Mouse (Mus musculus): ENCODE data around the gene Erp44. TPM values are rescaled to one million over a fixed set of nuclear protein-coding genes. Genes with fewer than 3 reads are reported as not detected.

The Erp44 gene
- 46.0 and 49.2 TPM in 2 replicates for polyA plus RNA-seq (2015; fragmentation: Nextera tagmentation; extraction: Ambion mirVana)

DNA sequence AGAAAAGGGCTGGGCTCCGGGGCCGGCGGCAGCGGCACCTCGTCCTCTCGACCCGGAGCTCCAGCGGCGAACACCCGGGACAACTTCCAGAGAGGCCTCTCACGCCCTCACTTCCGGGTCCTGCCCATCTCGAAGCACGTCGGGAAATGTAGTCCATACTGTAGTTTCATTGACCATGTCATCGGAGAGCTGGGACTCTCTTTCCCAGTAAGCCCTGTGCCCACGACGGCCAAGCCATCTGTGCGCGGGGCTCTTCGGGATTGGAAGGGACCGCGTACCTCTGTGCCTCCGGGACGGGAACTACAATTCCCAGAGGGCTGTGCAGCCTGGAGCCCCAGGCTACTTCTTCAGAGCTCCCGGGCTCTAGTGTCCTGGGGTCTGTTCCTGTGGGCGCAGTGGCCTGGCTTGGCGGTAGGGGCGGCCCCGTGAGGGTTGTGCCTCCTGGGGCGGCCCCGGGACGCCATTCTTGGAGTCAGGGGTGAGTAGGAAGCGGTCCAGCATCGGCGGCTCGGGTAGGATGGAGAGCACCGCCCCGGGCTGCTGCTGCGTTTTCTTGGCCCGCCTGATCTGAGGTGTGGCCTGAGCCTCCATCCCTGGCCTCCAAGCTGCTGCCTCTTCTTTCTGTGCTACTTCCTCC lies at the start of gene Erp44, which contains the start of gene Invs:
TSS of gene Erp44 (minus strand) at position 61 of the 637 bp plus-strand sequence.
TSS of gene Invs (plus strand) at position 263 of the 637 bp plus-strand sequence.
- Histone ChIP-seq H3K9ac (peak within 1 kb of the TSS; percentile 92), H3K4me2 (peak within 1 kb of the TSS; percentile 86), H3K9me3 (replicated peaks) (no peaks in the 10 kb centered on the region), H3K27ac (replicated peaks) (peak within 1 kb of the TSS; percentile 73), H3K36me3 (replicated peaks) (no peaks in the 10 kb centered on the region), H3K27me3 (no peaks in the 10 kb centered on the region), H3K4me1 (replicated peaks) (peaks cover 18% of the 10 kb centered on the region), H3K4me3 (replicated peaks) (peak within 1 kb of the TSS; percentile 97)
- ATAC-seq (ENCODE audit: insufficient read depth) = peak; percentile 99
- WGBS (ENCODE audit: insufficient replicate concordance) = under 1% methylated on average over 41 of the region's 41 CpGs

DNA sequence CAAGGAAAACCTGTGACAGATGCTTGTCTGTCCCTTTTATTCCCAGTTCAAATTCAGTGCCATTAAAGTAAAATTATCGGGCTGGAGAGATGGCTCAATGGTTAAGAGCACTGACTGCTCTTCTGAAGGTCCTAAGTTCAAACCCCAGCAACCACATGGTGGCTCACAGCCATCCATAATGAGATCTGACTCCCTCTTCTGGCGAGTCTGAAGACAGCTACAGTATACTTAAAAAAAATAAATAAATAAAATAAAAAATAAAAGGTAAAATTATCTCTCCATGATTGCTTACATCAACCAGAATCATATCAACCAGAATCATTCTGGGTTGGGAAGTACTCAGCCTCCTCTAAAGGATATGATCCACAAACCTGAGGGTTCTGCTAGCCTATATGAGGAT lies 48.7 kb upstream of the Erp44 start:
- Histone ChIP-seq H3K9ac (no peak overlapping the region), H3K4me2 (no peak overlapping the region), H3K27ac (replicated peaks) (no peak overlapping the region), H3K4me1 (replicated peaks) (no peaks in the 10 kb centered on the region), H3K27me3 (no peaks in the 10 kb centered on the region), H3K4me3 (replicated peaks) (no peak overlapping the region), H3K9me3 (replicated peaks) (no peaks in the 10 kb centered on the region), H3K36me3 (replicated peaks) (no peaks in the 10 kb centered on the region)
- no peak for ATAC-seq (ENCODE audit: insufficient read depth)
- WGBS (ENCODE audit: insufficient replicate concordance) = 49% methylated on average over 2 of the region's 2 CpGs

DNA sequence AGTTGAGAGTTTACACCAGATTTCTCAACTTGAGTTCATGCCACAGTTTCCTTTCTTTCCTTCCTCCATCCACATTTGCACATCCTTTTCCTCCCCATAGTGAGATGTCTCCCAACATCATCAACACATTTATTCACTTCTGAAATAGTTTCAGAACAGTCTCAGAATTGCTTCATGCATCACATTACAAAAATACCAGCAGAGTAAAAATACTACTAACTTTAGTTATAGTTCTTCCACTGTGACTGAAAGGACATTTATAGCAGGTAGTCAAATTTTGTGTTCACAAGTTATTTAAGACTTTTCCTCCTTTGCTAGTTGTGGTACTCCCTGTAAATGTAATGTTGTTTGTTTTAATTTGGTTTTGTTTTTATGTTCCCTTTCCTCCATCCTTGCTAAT lies 47.8 kb upstream of the Erp44 start:
- H3K36me3 ChIP-seq (replicated peaks) = no peaks in the 10 kb centered on the region
- no peaks in the 10 kb centered on the region for H3K9me3 ChIP-seq (replicated peaks)
- H3K4me2 ChIP-seq = no peak overlapping the region
- no peaks in the 10 kb centered on the region for H3K27me3 ChIP-seq
- H3K27ac ChIP-seq (replicated peaks) = no peak overlapping the region
- ATAC-seq (ENCODE audit: insufficient read depth) = no peak
- H3K4me3 ChIP-seq (replicated peaks) = no peak overlapping the region
- no peaks in the 10 kb centered on the region for H3K4me1 ChIP-seq (replicated peaks)
- no peak overlapping the region for H3K9ac ChIP-seq

DNA sequence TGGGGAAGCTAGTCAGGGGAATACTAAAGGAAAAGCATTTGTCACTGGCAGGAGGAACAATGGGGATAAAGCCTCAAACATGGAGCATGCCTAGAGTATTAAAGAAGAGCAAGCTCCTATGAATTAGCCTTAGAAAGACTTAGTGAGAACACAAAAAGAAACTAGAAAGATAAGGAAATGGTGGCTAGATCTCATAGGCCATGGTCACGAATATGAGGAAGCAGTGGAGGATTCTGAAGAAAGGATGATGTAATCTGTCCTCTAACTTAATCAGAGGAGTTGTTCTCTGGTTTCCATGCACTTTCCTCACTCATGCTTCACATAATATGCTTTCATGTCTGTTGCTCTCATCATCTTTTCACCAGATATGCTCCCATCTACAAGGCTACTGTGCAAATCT lies 42.7 kb upstream of the Erp44 start:
- Histone ChIP-seq H3K27ac (replicated peaks) (no peak overlapping the region), H3K4me2 (no peak overlapping the region), H3K36me3 (replicated peaks) (no peaks in the 10 kb centered on the region), H3K27me3 (no peaks in the 10 kb centered on the region), H3K4me1 (replicated peaks) (no peaks in the 10 kb centered on the region), H3K9me3 (replicated peaks) (no peaks in the 10 kb centered on the region), H3K4me3 (replicated peaks) (no peak overlapping the region), H3K9ac (no peak overlapping the region)
- ATAC-seq (ENCODE audit: insufficient read depth) = no peak
- WGBS (ENCODE audit: insufficient replicate concordance) = 14% methylated on average over 1 of the region's 1 CpGs

DNA sequence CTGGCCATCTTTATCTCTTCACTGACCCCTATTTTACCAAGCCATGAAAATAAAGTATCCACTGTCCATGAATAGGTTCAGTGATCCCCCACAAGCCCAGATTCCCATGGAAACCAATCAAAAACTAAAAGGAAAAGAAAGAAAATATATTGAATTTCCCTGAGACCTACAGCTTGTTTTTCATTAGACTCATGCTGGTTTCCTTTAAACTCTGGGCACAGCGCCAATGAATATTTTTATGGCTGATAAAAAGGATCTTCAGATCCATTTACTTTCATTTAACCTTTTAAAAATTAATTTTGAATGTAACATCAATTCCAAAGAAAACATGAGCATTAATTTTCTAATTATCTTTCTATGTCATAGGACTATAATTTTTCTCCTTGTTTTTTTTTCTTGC lies 41.9 kb upstream of the Erp44 start:
- WGBS (ENCODE audit: insufficient replicate concordance) = 67% methylated on average over 1 of the region's 1 CpGs
- Histone ChIP-seq H3K9me3 (replicated peaks) (no peaks in the 10 kb centered on the region), H3K4me1 (replicated peaks) (no peaks in the 10 kb centered on the region)

DNA sequence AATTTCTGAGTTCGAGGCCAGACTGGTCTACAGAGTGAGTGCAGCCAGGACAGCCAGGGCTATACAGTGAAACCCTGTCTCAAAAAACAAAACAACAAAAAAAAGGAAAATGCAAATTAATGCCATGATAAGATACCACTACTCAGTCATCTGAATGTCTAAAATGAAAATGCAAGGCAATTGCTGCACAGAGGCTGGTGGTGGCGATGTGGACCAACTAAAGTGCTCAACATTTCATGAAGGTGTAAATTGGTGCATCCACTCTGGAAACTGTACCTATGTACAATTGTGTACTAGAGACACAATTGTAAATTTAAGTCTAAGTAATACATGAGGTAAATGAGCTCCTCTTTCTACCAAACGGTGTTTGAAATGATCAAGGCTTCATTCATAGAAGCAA lies 36.7 kb upstream of the Erp44 start:
- 65% methylated on average over 3 of the region's 3 CpGs for WGBS (ENCODE audit: insufficient replicate concordance)
- no peaks in the 10 kb centered on the region for H3K9me3 ChIP-seq (replicated peaks)
- no peak overlapping the region for H3K27ac ChIP-seq (replicated peaks)
- H3K36me3 ChIP-seq (replicated peaks) = no peaks in the 10 kb centered on the region
- H3K4me3 ChIP-seq (replicated peaks) = no peak overlapping the region
- no peak overlapping the region for H3K4me2 ChIP-seq
- no peaks in the 10 kb centered on the region for H3K27me3 ChIP-seq
- no peak for ATAC-seq (ENCODE audit: insufficient read depth)
- no peaks in the 10 kb centered on the region for H3K4me1 ChIP-seq (replicated peaks)
- H3K9ac ChIP-seq = no peak overlapping the region

More for the DNA sequence above, 41.9 kb upstream of the Erp44 start:
- Histone ChIP-seq H3K4me2 (no peak overlapping the region), H3K27me3 (no peaks in the 10 kb centered on the region), H3K36me3 (replicated peaks) (no peaks in the 10 kb centered on the region), H3K9ac (no peak overlapping the region), H3K27ac (replicated peaks) (no peak overlapping the region), H3K4me3 (replicated peaks) (no peak overlapping the region)
- ATAC-seq (ENCODE audit: insufficient read depth) = no peak

DNA sequence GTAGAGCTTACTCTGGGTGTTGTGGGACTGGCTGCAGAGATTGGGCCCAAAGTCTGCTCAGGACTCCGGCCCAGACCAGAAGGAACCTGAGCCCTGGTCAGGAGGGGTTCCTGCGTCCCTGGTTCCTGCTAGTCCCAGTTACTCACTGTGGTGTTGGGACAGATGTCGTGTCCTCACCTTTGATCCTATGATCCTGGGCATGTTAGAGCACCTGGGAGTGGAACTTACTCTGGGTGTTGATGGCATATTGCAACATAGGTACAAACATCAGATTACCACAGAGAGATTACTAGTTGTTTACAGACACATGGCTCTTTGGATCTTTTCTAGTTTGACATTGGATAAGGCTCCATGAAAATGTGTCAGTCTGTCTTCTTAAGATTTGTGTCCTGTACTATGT lies 35.5 kb upstream of the Erp44 start:
- H3K27ac ChIP-seq (replicated peaks) = peak overlapping the region; percentile 24; the same call in 1 of the 2 replicates
- no peaks in the 10 kb centered on the region for H3K27me3 ChIP-seq
- peak; percentile 76 for ATAC-seq (ENCODE audit: insufficient read depth)
- H3K4me3 ChIP-seq (replicated peaks) = no peak overlapping the region
- H3K4me1 ChIP-seq (replicated peaks) = no peaks in the 10 kb centered on the region
- H3K9me3 ChIP-seq (replicated peaks) = no peaks in the 10 kb centered on the region
- no peaks in the 10 kb centered on the region for H3K36me3 ChIP-seq (replicated peaks)
- H3K4me2 ChIP-seq = no peak overlapping the region
- H3K9ac ChIP-seq = no peak overlapping the region
- 54% methylated on average over 3 of the region's 3 CpGs for WGBS (ENCODE audit: insufficient replicate concordance)

DNA sequence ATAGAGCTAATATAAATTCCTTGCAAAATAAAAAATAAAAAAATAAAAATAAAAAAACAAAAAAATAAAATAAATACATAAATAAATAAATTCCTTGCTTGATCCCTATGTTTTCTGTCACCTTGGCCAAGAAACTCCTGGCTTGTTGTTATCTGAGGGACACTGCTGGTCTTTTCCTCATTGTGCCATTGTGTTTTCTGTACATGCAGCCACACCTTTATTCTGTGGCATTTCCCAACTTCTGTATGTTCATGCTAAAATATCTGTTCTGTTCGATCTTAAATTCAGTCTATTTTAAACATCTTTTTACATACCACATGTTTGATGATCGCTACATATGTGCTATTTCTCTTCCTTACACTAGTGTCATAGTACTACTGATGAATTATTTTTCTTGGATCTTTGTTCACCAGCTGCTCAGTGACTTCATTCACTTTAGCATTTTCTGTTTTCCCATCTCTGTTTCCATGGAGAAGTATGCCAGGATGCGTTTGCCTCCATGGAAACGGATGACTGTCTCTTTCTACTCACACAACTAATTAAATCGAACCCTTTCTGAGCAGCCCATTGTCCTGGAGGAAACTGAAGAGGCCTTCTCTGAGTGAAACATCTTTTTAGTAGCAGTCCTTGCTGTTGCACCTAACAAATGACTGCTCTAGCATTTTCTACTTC lies 7.9 kb upstream of the Erp44 start:
- no peak for ATAC-seq (ENCODE audit: insufficient read depth)
- 62% methylated on average over 5 of the region's 5 CpGs for whole genome bisulfite sequencing (ENCODE audit: insufficient replicate concordance)
- Histone ChIP-seq H3K4me2 (no peak overlapping the region), H3K27ac (replicated peaks) (no peak overlapping the region), H3K4me1 (replicated peaks) (no peaks in the 10 kb centered on the region), H3K4me3 (replicated peaks) (no peak overlapping the region), H3K9ac (no peak overlapping the region), H3K9me3 (replicated peaks) (no peaks in the 10 kb centered on the region), H3K36me3 (replicated peaks) (no peaks in the 10 kb centered on the region), H3K27me3 (no peaks in the 10 kb centered on the region)

DNA sequence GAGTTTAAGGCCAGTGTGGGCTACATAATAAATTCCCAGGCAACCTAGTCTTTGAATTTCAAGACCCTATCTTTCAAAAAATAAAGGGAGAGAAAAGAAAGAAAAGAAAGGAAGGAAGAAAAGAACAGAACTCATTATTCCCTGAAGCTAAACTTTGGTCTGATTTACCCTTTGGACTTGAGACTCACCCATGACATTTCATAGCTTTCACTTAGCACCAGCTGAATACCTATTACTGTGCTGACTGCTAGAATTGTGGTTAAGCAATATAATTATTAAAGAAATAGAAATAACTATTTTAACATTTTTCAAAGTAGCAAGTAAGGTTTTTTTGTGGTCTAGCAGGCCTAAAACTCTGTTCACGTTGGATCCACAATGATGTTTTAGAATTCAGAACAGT lies 1.8 kb upstream of the Erp44 start:
- 67% methylated on average over 1 of the region's 1 CpGs for WGBS (ENCODE audit: insufficient replicate concordance)
- Histone ChIP-seq H3K9ac (no peak overlapping the region), H3K4me3 (replicated peaks) (no peak overlapping the region)

DNA sequence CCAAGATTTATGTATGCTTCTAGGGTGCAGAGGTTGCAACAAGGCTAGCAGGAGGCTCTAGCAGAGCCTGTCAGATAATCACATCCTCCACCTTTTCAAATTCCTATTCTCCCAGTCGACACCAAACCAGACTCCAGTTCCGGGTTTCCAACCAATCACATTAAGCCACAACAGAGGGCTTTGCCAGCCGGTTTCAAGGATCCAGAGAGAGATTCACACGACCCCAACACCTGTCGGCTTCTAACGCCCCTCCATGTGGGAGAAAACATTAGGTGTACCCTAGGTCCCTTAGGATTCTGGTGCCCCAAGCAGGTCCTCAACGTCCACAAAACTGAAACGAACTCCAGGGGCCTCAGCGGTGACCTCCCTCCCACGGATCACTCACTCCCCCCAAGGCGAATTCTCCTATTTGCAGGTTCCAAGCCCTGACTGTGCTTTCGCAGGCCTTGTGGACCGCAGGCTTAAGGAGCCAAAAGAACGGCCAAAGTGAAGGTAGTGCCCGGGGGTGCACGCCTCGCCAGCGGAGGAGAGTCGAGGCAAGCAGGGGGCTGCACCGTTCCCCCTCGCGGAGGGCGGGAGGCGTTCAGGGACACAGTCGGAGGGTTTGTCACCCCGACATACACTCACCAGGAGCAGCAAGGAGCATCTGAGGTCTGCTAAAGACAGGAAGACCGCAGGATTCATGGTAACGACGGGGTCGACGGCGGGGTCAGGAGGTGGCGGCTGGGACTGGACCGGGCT lies 431 bp downstream of the Erp44 start:
- Histone ChIP-seq H3K27ac (replicated peaks) (peak overlapping the region; percentile 73), H3K4me3 (replicated peaks) (peak overlapping the region; percentile 97), H3K9me3 (replicated peaks) (no peaks in the 10 kb centered on the region), H3K36me3 (replicated peaks) (no peaks in the 10 kb centered on the region), H3K4me2 (peak overlapping the region; percentile 86), H3K27me3 (no peaks in the 10 kb centered on the region), H3K4me1 (replicated peaks) (peaks cover 18% of the 10 kb centered on the region), H3K9ac (peak overlapping the region; percentile 92)
- peak; percentile 26; the same call in 1 of the 2 replicates for ATAC-seq (ENCODE audit: insufficient read depth)
- under 1% methylated on average over 34 of the region's 34 CpGs for WGBS (ENCODE audit: insufficient replicate concordance)

More for the DNA sequence above, 1.8 kb upstream of the Erp44 start:
- H3K27ac ChIP-seq (replicated peaks) = no peak overlapping the region
- no peaks in the 10 kb centered on the region for H3K27me3 ChIP-seq
- no peaks in the 10 kb centered on the region for H3K9me3 ChIP-seq (replicated peaks)
- peaks cover 18% of the 10 kb centered on the region for H3K4me1 ChIP-seq (replicated peaks)
- ATAC-seq (ENCODE audit: insufficient read depth) = no peak
- H3K4me2 ChIP-seq = no peak overlapping the region
- H3K36me3 ChIP-seq (replicated peaks) = no peaks in the 10 kb centered on the region

DNA sequence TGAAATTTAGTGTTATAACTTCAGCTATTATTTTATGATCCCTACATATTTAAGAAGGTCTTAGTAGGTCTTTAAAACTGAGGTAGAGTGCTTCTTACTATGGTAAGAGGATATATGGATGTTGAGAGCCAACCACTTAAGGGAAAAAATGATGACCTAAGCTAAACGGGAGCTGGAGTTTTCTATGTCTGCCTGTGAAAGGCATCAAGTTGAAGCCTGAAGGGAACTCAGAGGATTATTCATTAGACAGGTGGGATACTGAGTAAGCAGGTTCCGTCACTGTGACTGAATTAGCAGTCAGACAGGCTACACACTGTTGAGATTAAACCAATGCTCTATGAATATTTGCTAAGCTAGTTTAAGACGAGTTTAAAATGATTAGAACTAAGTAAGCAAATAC lies 2.3 kb downstream of the Erp44 start:
- no peak overlapping the region for H3K9ac ChIP-seq
- peaks cover 19% of the 10 kb centered on the region for H3K4me1 ChIP-seq (replicated peaks)
- no peaks in the 10 kb centered on the region for H3K36me3 ChIP-seq (replicated peaks)
- H3K4me3 ChIP-seq (replicated peaks) = no peak overlapping the region
- H3K27ac ChIP-seq (replicated peaks) = no peak overlapping the region
- WGBS (ENCODE audit: insufficient replicate concordance) = 63% methylated on average over 3 of the region's 3 CpGs
- no peak overlapping the region for H3K4me2 ChIP-seq
- no peaks in the 10 kb centered on the region for H3K27me3 ChIP-seq
- ATAC-seq (ENCODE audit: insufficient read depth) = no peak
- no peaks in the 10 kb centered on the region for H3K9me3 ChIP-seq (replicated peaks)
